Mouse (Mus musculus): ENCODE results near the gene Taar5. TPM values are rescaled to one million over a fixed set of nuclear protein-coding genes. Genes with fewer than 3 reads are reported as not detected.

Taar5 gene
- polyA plus RNA-seq, 1 experiment from 2014 or later: not detected

DNA sequence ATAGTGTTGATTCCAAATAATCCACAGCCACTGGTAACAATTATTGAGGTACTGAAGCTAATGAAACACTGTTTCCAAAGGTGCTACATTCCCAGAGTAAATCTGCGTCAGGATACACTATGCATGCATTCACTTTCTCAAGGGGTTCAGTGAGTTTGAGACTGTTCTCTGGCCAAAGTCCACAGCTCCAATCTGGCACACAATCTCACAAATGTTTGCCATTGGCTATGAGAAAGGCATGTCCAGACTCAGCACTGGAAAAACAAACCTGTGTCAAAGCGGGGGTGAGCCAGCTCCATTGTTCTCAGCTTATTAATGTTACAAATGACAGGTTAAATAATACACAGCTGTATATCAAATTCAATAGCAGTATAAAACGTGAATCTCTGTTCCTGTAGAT, 11.4 kb upstream of the Taar5 start:
- Histone ChIP-seq H3K4me2 (replicated peaks; ENCODE audit: low read depth, low read length) (no peak overlapping the region), H3K27ac (ENCODE audit: low read depth, low read length) (no peak overlapping the region), H3K36me3 (ENCODE audit: control insufficient read depth, insufficient read depth, low read length) (no peaks in the 10 kb centered on the region), H3K4me3 (ENCODE audit: low read depth, low read length) (no peak overlapping the region), H3K9me3 (ENCODE audit: control insufficient read depth, low read length) (no peaks in the 10 kb centered on the region), H3K27me3 (ENCODE audit: control insufficient read depth, insufficient read depth, low read length) (no peaks in the 10 kb centered on the region), H3K4me1 (replicated peaks; ENCODE audit: control insufficient read depth, insufficient read depth, low read length) (no peaks in the 10 kb centered on the region), H3K9ac (ENCODE audit: low read depth, low read length) (no peak overlapping the region)
- DNase-seq (ENCODE audit: low spot score) (no peak), ATAC-seq (ENCODE audit: low FRiP score) (no peak)
- 74% methylated on average over 3 of the region's 3 CpGs for WGBS

DNA sequence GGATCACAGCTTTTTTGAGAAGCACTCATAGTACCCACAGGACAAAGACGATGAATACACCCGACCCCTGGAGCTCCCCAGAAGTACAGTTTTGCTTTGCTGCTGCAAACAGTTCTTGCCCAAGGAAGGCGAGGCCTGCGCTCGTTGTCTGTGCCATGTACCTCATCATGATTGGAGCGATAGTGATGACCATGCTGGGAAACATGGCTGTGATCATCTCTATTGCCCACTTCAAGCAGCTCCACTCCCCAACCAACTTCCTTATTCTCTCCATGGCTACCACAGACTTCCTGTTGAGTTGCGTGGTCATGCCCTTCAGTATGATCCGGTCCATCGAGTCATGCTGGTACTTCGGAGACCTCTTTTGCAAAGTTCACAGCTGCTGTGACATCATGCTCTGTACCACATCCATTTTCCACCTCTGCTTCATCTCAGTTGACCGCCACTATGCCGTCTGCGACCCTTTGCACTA, 10.0 kb upstream of the Taar5 start, which contains the start of gene Taar4:
Taar4 (plus strand) TSS at position 51 of the 472 bp plus-strand sequence.
- WGBS: 97% methylated on average over 13 of the region's 13 CpGs

DNA sequence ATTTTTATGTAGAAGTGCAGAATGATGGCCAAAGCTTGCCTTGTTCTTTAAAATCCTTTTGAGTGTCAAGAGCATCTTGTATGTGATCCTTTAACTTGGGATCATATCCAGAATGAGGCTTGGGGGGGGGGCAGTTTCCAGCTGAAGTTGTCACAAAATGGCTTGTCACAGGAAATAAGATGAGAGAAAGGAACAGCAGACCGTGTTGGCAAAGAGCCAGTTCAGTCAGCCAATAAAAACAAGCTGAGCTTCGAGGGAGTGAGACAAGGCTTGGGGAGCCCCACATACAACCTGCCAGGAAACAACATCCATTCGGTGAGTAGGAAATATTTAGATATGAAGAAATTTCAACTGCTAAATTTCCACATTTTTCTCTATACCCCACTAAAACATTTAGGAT, 7.1 kb upstream of the Taar5 start:
- 66% methylated on average over 3 of the region's 3 CpGs for WGBS
- DNase-seq (ENCODE audit: low spot score) (no peak), ATAC-seq (ENCODE audit: low FRiP score) (no peak)

More for the DNA sequence above, 10.0 kb upstream of the Taar5 start, which contains the start of gene Taar4:
- no peaks in the 10 kb centered on the region for H3K9me3 ChIP-seq (ENCODE audit: control insufficient read depth, low read length)
- H3K4me1 ChIP-seq (replicated peaks; ENCODE audit: control insufficient read depth, insufficient read depth, low read length): no peaks in the 10 kb centered on the region
- H3K36me3 ChIP-seq (ENCODE audit: control insufficient read depth, insufficient read depth, low read length): no peaks in the 10 kb centered on the region
- H3K27ac ChIP-seq (ENCODE audit: low read depth, low read length): no peak within 1 kb of the TSS
- H3K4me2 ChIP-seq (replicated peaks; ENCODE audit: low read depth, low read length): no peak within 1 kb of the TSS
- H3K27me3 ChIP-seq (ENCODE audit: control insufficient read depth, insufficient read depth, low read length): no peaks in the 10 kb centered on the region
- H3K9ac ChIP-seq (ENCODE audit: low read depth, low read length): no peak within 1 kb of the TSS
- DNase-seq (ENCODE audit: low spot score): no peak
- no peak for ATAC-seq (ENCODE audit: low FRiP score)
- no peak within 1 kb of the TSS for H3K4me3 ChIP-seq (ENCODE audit: low read depth, low read length)

DNA sequence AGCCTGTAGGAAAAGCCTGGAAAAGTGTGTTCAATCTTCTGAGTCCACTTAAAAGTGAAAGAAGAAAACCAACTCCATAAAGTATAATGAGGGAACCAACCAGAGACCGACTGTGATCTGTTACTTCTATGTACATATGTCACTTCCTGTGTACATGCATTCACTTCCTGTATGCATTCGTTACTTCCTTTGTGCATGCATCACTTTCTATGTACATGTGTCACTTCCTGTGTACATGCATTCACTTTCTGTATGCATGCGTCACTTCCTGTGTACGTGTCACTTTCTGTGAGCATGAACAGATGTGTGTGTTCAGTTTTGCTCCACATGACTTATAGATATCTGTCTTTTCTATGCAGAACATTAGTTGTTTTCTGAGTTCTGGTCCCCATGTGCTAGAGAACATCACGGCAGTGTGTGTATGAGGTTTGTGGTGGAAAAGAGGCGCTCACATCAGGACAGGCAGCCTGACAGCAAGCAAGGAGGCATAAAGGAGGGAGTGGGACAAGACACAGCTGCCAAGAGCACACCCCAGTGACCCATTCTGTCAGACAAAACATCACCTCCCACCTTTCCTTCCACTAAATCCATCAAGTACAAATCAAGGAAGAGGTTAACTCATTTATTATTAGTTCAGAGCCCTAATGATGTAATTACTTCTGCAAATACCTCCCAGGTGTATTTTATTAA, 5.4 kb upstream of the Taar5 start:
- H3K27me3 ChIP-seq (ENCODE audit: control insufficient read depth, insufficient read depth, low read length): no peaks in the 10 kb centered on the region
- no peaks in the 10 kb centered on the region for H3K36me3 ChIP-seq (ENCODE audit: control insufficient read depth, insufficient read depth, low read length)
- no peak overlapping the region for H3K27ac ChIP-seq (ENCODE audit: low read depth, low read length)
- no peak overlapping the region for H3K9ac ChIP-seq (ENCODE audit: low read depth, low read length)
- no peak for ATAC-seq (ENCODE audit: low FRiP score)
- no peak overlapping the region for H3K4me3 ChIP-seq (ENCODE audit: low read depth, low read length)
- H3K9me3 ChIP-seq (ENCODE audit: control insufficient read depth, low read length): no peaks in the 10 kb centered on the region
- H3K4me2 ChIP-seq (replicated peaks; ENCODE audit: low read depth, low read length): no peak overlapping the region
- WGBS: 88% methylated on average over 6 of the region's 6 CpGs
- no peak for DNase-seq (ENCODE audit: low spot score)
- no peaks in the 10 kb centered on the region for H3K4me1 ChIP-seq (replicated peaks; ENCODE audit: control insufficient read depth, insufficient read depth, low read length)

More for the DNA sequence above, 7.1 kb upstream of the Taar5 start:
- Histone ChIP-seq H3K4me2 (replicated peaks; ENCODE audit: low read depth, low read length) (no peak overlapping the region), H3K4me3 (ENCODE audit: low read depth, low read length) (no peak overlapping the region), H3K4me1 (replicated peaks; ENCODE audit: control insufficient read depth, insufficient read depth, low read length) (no peaks in the 10 kb centered on the region), H3K9me3 (ENCODE audit: control insufficient read depth, low read length) (no peaks in the 10 kb centered on the region), H3K9ac (ENCODE audit: low read depth, low read length) (no peak overlapping the region), H3K27me3 (ENCODE audit: control insufficient read depth, insufficient read depth, low read length) (no peaks in the 10 kb centered on the region), H3K36me3 (ENCODE audit: control insufficient read depth, insufficient read depth, low read length) (no peaks in the 10 kb centered on the region), H3K27ac (ENCODE audit: low read depth, low read length) (no peak overlapping the region)

DNA sequence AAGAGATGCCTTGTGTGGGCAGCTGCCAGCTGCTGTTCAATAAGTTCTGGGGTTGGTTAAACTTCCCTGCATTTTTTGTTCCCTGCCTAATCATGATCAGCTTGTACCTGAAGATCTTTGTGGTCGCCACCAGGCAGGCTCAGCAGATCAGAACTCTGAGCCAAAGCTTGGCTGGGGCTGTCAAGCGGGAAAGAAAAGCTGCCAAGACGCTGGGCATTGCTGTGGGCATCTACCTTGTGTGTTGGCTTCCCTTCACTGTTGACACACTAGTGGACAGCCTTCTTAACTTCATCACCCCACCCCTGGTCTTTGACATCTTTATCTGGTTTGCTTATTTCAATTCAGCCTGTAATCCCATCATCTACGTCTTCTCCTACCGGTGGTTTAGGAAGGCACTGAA, 750 bp downstream of the Taar5 start:
- Histone ChIP-seq H3K36me3 (ENCODE audit: control insufficient read depth, insufficient read depth, low read length) (no peaks in the 10 kb centered on the region), H3K4me3 (ENCODE audit: low read depth, low read length) (no peak overlapping the region), H3K27me3 (ENCODE audit: control insufficient read depth, insufficient read depth, low read length) (no peaks in the 10 kb centered on the region), H3K4me2 (replicated peaks; ENCODE audit: low read depth, low read length) (no peak overlapping the region), H3K9me3 (ENCODE audit: control insufficient read depth, low read length) (no peaks in the 10 kb centered on the region), H3K4me1 (replicated peaks; ENCODE audit: control insufficient read depth, insufficient read depth, low read length) (no peaks in the 10 kb centered on the region), H3K9ac (ENCODE audit: low read depth, low read length) (no peak overlapping the region), H3K27ac (ENCODE audit: low read depth, low read length) (no peak overlapping the region)
- no peak for DNase-seq (ENCODE audit: low spot score)
- WGBS: 88% methylated on average over 5 of the region's 5 CpGs
- no peak for ATAC-seq (ENCODE audit: low FRiP score)

DNA sequence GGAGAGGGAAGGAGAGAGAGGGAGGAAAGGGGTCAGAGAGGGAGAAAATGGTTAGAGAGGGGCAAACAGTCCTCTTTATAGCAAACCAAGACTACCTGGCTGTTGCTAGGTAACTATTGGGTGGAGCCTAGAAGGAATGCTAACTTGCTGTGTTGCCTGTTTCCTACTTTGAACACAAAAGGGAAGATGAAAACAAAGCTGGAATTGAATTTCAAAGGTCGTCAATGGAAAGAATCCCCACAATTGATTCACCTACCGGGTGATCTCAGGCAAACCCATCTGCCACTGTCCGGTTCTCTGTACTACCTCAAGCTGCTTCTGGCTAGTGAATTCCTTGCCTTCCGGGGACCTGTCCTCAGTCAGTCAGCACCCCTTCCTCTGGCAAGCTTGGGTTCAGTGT, 7.5 kb downstream of the Taar5 start:
- no peak overlapping the region for H3K27ac ChIP-seq (ENCODE audit: low read depth, low read length)
- no peak overlapping the region for H3K4me3 ChIP-seq (ENCODE audit: low read depth, low read length)
- 45% methylated on average over 4 of the region's 4 CpGs for WGBS
- no peaks in the 10 kb centered on the region for H3K36me3 ChIP-seq (ENCODE audit: control insufficient read depth, insufficient read depth, low read length)
- DNase-seq (ENCODE audit: low spot score): no peak
- no peak overlapping the region for H3K4me2 ChIP-seq (replicated peaks; ENCODE audit: low read depth, low read length)
- no peaks in the 10 kb centered on the region for H3K9me3 ChIP-seq (ENCODE audit: control insufficient read depth, low read length)
- no peak overlapping the region for H3K9ac ChIP-seq (ENCODE audit: low read depth, low read length)
- H3K27me3 ChIP-seq (ENCODE audit: control insufficient read depth, insufficient read depth, low read length): no peaks in the 10 kb centered on the region
- ATAC-seq (ENCODE audit: low FRiP score): no peak
- H3K4me1 ChIP-seq (replicated peaks; ENCODE audit: control insufficient read depth, insufficient read depth, low read length): no peaks in the 10 kb centered on the region

DNA sequence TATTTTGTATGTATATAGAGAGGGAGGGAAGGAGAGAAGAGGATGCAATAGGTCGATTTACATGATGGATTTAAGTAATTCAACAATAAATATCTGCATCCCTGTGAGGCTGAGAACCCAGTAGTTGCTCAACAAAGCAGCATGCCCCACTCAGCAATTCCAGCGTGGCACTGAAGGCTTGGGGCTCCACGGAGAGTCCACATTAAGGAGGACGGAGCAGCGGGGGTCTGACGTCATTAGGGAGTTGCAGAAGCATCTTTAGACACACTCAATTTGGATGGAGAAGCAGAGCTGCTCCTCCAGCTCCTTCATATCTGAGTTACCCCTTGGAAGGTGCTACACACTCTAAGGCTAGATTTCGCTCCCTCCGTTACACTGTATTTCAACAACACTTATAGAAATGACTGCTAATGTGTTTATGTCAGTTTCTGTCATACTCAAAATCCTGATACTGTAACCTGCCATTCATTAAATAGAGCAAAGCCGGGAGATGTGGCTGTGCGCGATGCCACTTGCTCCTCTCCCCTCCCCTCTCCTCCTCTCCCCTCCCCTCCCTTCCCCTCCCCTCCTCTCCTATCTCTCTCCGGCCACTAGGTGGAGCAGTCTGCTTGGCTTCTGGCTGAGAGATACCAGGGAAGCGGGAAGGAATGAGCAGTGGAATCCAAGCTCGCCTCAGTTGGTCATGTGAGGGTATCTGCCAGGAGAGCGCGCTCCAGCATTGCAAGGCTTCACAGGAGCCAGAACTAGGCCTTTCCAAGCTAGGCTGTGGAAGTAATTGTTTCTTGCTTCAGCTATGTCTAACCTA, 8.6 kb downstream of the Taar5 start:
- no peaks in the 10 kb centered on the region for H3K4me1 ChIP-seq (replicated peaks; ENCODE audit: control insufficient read depth, insufficient read depth, low read length)
- 50% methylated on average over 16 of the region's 16 CpGs for WGBS
- H3K9me3 ChIP-seq (ENCODE audit: control insufficient read depth, low read length): no peaks in the 10 kb centered on the region
- no peak overlapping the region for H3K4me2 ChIP-seq (replicated peaks; ENCODE audit: low read depth, low read length)
- H3K4me3 ChIP-seq (ENCODE audit: low read depth, low read length): no peak overlapping the region
- no peak overlapping the region for H3K27ac ChIP-seq (ENCODE audit: low read depth, low read length)
- no peaks in the 10 kb centered on the region for H3K36me3 ChIP-seq (ENCODE audit: control insufficient read depth, insufficient read depth, low read length)
- H3K27me3 ChIP-seq (ENCODE audit: control insufficient read depth, insufficient read depth, low read length): no peaks in the 10 kb centered on the region
- no peak overlapping the region for H3K9ac ChIP-seq (ENCODE audit: low read depth, low read length)
- peak; percentile 87 for DNase-seq (ENCODE audit: low spot score)
- ATAC-seq (ENCODE audit: low FRiP score): peak; percentile 82

DNA sequence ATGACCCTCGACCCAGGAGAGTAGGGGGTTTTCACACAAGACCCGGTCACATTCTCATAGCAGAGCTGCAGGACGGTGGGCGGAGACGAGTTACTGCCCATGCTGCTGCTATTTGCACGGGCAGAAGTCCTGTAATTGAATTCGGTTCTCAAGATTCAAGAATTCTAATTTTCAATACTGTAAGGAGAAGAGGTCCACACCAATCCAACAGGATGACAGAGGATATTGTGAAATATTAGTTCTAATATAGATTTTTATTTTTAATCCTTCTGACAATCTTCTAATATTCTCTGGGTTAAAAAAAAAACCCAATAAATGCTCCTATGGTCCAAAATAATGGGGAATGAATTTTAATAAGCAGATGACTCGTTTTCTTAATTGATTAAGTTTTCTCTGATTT, 15.0 kb downstream of the Taar5 start, which contains the start of gene Taar6:
Taar6 (minus strand) TSS at position 101 of the 400 bp plus-strand sequence.
- H3K9ac ChIP-seq (ENCODE audit: low read depth, low read length): no peak within 1 kb of the TSS
- no peak within 1 kb of the TSS for H3K4me3 ChIP-seq (ENCODE audit: low read depth, low read length)
- H3K27me3 ChIP-seq (ENCODE audit: control insufficient read depth, insufficient read depth, low read length): no peaks in the 10 kb centered on the region
- H3K4me1 ChIP-seq (replicated peaks; ENCODE audit: control insufficient read depth, insufficient read depth, low read length): no peaks in the 10 kb centered on the region
- H3K9me3 ChIP-seq (ENCODE audit: control insufficient read depth, low read length): no peaks in the 10 kb centered on the region
- DNase-seq (ENCODE audit: low spot score) (no peak), ATAC-seq (ENCODE audit: low FRiP score) (no peak)
- no peak within 1 kb of the TSS for H3K27ac ChIP-seq (ENCODE audit: low read depth, low read length)
- 65% methylated on average over 8 of the region's 8 CpGs for WGBS
- H3K36me3 ChIP-seq (ENCODE audit: control insufficient read depth, insufficient read depth, low read length): no peaks in the 10 kb centered on the region
- no peak within 1 kb of the TSS for H3K4me2 ChIP-seq (replicated peaks; ENCODE audit: low read depth, low read length)

Data from hindbrain, embryonic 11.5 days (tissue).